Mouse (Mus musculus): ENCODE measurements around the gene Gmeb2. TPM values are rescaled to one million over a fixed set of nuclear protein-coding genes. Genes with fewer than 3 reads are reported as not detected.

The Gmeb2 gene
- polyA plus RNA-seq, 1 experiment: 10.5 TPM

Other genes with a start within 250 kb of the Gmeb2 start
- not detected for gene Chrna4, start 244.5 kb downstream of the Gmeb2 start, polyA plus RNA-seq (2012; fragmentation: generic; extraction: Trizol)
- not detected for gene Kcnq2, start 152.7 kb downstream of the Gmeb2 start, polyA plus RNA-seq (2012; fragmentation: generic; extraction: Trizol)
- gene Eef1a2, start 131.0 kb downstream of the Gmeb2 start, polyA plus RNA-seq (2012; fragmentation: generic; extraction: Trizol): 0.02 TPM
- gene Ppdpf, start 100.8 kb downstream of the Gmeb2 start, polyA plus RNA-seq (2012; fragmentation: generic; extraction: Trizol): 43.4 TPM
- gene Ptk6, start 85.2 kb downstream of the Gmeb2 start, polyA plus RNA-seq (2012; fragmentation: generic; extraction: Trizol): not detected
- gene Srms, start 74.8 kb downstream of the Gmeb2 start, polyA plus RNA-seq (2012; fragmentation: generic; extraction: Trizol): not detected
- not detected for gene Fndc11, start 68.0 kb downstream of the Gmeb2 start, polyA plus RNA-seq (2012; fragmentation: generic; extraction: Trizol)
- gene Helz2, start 46.0 kb downstream of the Gmeb2 start, polyA plus RNA-seq (2012; fragmentation: generic; extraction: Trizol): 2.2 TPM
- 0.02 TPM for gene Stmn3, start 26.5 kb upstream of the Gmeb2 start, polyA plus RNA-seq (2012; fragmentation: generic; extraction: Trizol)
- 45.8 TPM for gene Rtel1, start 31.7 kb upstream of the Gmeb2 start, polyA plus RNA-seq (2012; fragmentation: generic; extraction: Trizol)
- gene Zgpat, start 76.9 kb upstream of the Gmeb2 start, polyA plus RNA-seq (2012; fragmentation: generic; extraction: Trizol): 16.5 TPM
- 45.9 TPM for gene Arfrp1, start 77.4 kb upstream of the Gmeb2 start, polyA plus RNA-seq (2012; fragmentation: generic; extraction: Trizol)
- gene Lime1, start 92.0 kb upstream of the Gmeb2 start, polyA plus RNA-seq (2012; fragmentation: generic; extraction: Trizol): 7.3 TPM
- gene Zbtb46, start 171.4 kb upstream of the Gmeb2 start, polyA plus RNA-seq (2012; fragmentation: generic; extraction: Trizol): 0.68 TPM
- gene Abhd16b, start 205.2 kb upstream of the Gmeb2 start, polyA plus RNA-seq (2012; fragmentation: generic; extraction: Trizol): not detected
- gene Tpd52l2, start 209.1 kb upstream of the Gmeb2 start, polyA plus RNA-seq (2012; fragmentation: generic; extraction: Trizol): 79.2 TPM
- 34.3 TPM for gene Dnajc5, start 232.4 kb upstream of the Gmeb2 start, polyA plus RNA-seq (2012; fragmentation: generic; extraction: Trizol)